Mouse (Mus musculus): Measurements from ENCODE around the gene Rmnd5a.

- TF ChIP-seq CTCF (IDR thresholded peaks at IDR 0.05; ENCODE audit: borderline replicate concordance, extremely low read depth, insufficient read depth, insufficient read length): no peak
- no peak for TF ChIP-seq POLR2A (IDR thresholded peaks at IDR 0.05; ENCODE audit: borderline replicate concordance, extremely low read depth, insufficient read depth, insufficient read length, poor library complexity, severe bottlenecking)
Observed at GRCm38 (mm10) chr6:71481136-71481535, 40.7 kb upstream of the Rmnd5a start.
